Mouse (Mus musculus) hindbrain, postnatal 0 days (tissue): ENCODE data around the gene Nlgn1. TPM values are rescaled to one million over a fixed set of nuclear protein-coding genes. Genes with fewer than 3 reads are reported as not detected.

Source experiments
- ATAC-seq: fragments of 200-750 bp; cut with Nextera tagmentation; 2 replicates; pipeline ENCODE4 v1.8.0; 2017; ENCODE audit warnings: mild to moderate bottlenecking, moderate TSS enrichment, moderate library complexity
- DNase-seq: peaks from one replicate; pipeline ENCODE4 v3.0.0-alpha.2; 2015; ENCODE audit warnings: low spot score
- H3K27ac ChIP-seq: fragments of 300-500 bp; sonication (generic); 2 replicates; pipeline ENCODE4 v1.5.1; 2014; ENCODE audit warnings: mild to moderate bottlenecking
- H3K27me3 ChIP-seq: fragments of 300-500 bp; sonication (generic); 2 replicates; pipeline ENCODE4 v1.6.1; 2014; ENCODE audit warnings: low read length, mixed read lengths; ENCODE audit not compliant: insufficient read depth
- H3K36me3 ChIP-seq: fragments of 300-500 bp; sonication (generic); 2 replicates; pipeline ENCODE4 v1.6.1; 2014; ENCODE audit warnings: low read length, mixed read lengths; ENCODE audit not compliant: insufficient read depth
- H3K4me1 ChIP-seq: fragments of 300-500 bp; sonication (generic); 2 replicates; pipeline ENCODE4 v1.6.1; 2014; ENCODE audit warnings: antibody characterized with exemption, low read length, mixed read lengths; ENCODE audit not compliant: insufficient read depth
- H3K4me2 ChIP-seq: fragments of 300-500 bp; sonication (generic); 2 replicates; pipeline ENCODE4 v1.6.1; 2014; ENCODE audit warnings: low read depth, mild to moderate bottlenecking, low read length, moderate library complexity, mixed read lengths
- H3K4me3 ChIP-seq: fragments of 300-500 bp; sonication (generic); 2 replicates; pipeline ENCODE4 v1.5.1; 2014; ENCODE audit warnings: low read length
- H3K9ac ChIP-seq: fragments of 300-500 bp; sonication (generic); replicated peaks from 2 replicates; pipeline ENCODE4 v1.6.1; 2014; ENCODE audit warnings: mild to moderate bottlenecking, low read length, moderate library complexity, mixed read lengths
- H3K9me3 ChIP-seq: fragments of 300-500 bp; sonication (generic); 2 replicates; pipeline ENCODE4 v1.6.1; 2016; ENCODE audit warnings: low read length, mixed read lengths
- CTCF ChIP-seq: IDR thresholded peaks from 2 replicates; pipeline ENCODE4 v1.5.1; 2016; ENCODE audit warnings: antibody characterized with exemption, control low read depth, low read depth
- WGBS: fragments of 180-500 bp; shearing (Covaris S2); extraction: QIAGEN DNeasy Blood & Tissue Kit; methylation state at CpG from one replicate; pipeline ENCODE4 v1.1.7; 2014; 5-methylcytosine and 5-hydroxymethylcytosine counted together
- polyA plus RNA-seq: library from polyadenylated mRNA; unstranded; fragments of >200 nt; fragmentation: Nextera tagmentation; extraction: Ambion mirVana; gene quantifications from 2 replicates; pipeline ENCODE4 v1.2.1, GENCODE M21; 2015
- total RNA-seq: library from RNA; depleted of rRNA; stranded (reverse); fragments of >200 nt; gene quantifications from 2 replicates; pipeline ENCODE4 v1.2.3, GENCODE M21; 2014

Nlgn1 gene
- total and polyA plus RNA-seq, 2 experiments from 2014 or later, result 28.4 to 61.5 TPM

DNA sequence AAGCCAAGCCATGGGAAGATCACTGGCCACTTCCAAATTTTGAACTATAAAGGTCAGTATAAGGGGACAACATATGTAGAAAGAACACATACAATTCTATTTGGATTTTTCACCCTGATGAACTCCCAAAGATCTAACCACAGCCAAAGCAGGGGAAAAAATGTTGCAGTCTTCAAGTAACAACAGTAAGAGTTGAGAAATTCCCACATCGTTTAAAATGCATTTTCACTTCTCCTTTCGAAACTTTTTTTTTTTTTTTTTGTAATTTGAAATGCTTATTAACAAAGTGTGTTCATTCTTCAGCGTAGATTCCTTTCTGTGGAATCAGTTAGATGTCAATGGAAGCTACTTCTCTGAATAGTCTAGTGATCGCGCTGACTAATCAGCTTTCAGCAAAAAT lies 610.8 kb downstream of the Nlgn1 start:
- DNase-seq (no peak), ATAC-seq (no peak)
- 70% methylated on average over 5 of the region's 5 CpGs for WGBS
- Histone ChIP-seq H3K4me3 (no peak overlapping the region), H3K9ac (no peak overlapping the region), H3K4me2 (no peak overlapping the region), H3K4me1 (no peaks in the 10 kb centered on the region), H3K9me3 (no peaks in the 10 kb centered on the region), H3K27me3 (no peaks in the 10 kb centered on the region), H3K36me3 (no peaks in the 10 kb centered on the region), H3K27ac (no peak overlapping the region)
- TF ChIP-seq CTCF, result no peak

DNA sequence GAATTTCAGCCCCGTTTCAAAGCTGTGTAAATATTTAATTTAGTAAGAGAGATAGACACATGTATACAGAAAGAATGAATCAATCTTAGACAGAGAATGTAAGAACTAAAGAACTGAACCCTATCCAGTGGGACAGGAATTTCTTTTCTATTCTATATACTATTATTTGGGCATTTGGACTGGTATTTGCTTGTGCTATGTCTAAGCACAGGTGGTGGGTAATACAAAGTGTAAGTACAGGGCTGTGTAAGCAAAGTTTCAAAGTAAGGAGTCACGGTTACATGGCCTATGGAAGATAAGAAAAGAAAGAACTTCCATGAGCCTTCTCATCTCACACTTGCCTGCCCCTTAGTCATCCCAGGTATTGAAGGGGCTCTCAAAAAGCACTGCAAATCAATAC lies 624.9 kb downstream of the Nlgn1 start:
- no peak for TF ChIP-seq CTCF
- Histone ChIP-seq H3K36me3 (no peaks in the 10 kb centered on the region), H3K27me3 (no peaks in the 10 kb centered on the region), H3K4me3 (no peak overlapping the region), H3K9ac (no peak overlapping the region), H3K9me3 (no peaks in the 10 kb centered on the region), H3K27ac (no peak overlapping the region), H3K4me2 (no peak overlapping the region), H3K4me1 (no peaks in the 10 kb centered on the region)
- WGBS, result 86% methylated on average over 2 of the region's 2 CpGs
- DNase-seq (no peak), ATAC-seq (no peak)

GRCm38 (mm10) chr3:25697231-25697630 lies 635.0 kb downstream of the Nlgn1 start:
- TF ChIP-seq CTCF, result no peak
- H3K36me3 ChIP-seq, result no peaks in the 10 kb centered on the region

DNA sequence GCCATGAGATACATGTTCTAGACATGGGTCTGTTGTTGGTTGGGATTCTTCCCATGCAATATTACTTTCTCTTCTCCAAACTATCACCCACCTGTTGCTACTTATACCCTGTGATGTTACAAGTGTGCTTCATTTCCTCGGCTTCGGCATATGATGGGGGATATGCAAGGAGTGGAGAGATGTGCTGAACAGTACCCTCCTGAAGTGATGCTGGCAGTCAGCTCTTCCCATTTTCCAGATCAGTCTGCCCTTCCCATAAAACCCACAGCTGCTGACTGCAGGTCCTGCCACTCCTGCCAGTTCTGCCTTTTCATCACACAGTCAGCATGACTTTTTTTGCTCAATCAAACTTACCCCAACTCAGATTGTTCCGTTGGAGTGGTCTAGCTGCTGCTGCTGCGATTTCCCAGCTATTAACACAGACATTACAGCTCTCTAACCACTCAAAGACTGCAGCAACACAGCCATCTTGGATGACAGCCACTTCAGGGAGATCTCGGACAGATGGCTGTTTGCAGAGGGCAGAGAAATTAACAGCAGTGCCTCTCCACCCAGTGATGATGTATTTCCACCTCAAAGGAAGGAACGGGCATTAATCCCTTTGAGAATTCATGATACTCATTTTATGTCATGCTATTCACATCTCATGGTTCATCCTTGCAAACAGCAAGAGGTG lies 643.3 kb downstream of the Nlgn1 start:
- Histone ChIP-seq H3K4me1 (no peaks in the 10 kb centered on the region), H3K27ac (no peak overlapping the region), H3K9me3 (no peaks in the 10 kb centered on the region), H3K36me3 (no peaks in the 10 kb centered on the region), H3K9ac (no peak overlapping the region), H3K27me3 (no peaks in the 10 kb centered on the region), H3K4me3 (no peak overlapping the region), H3K4me2 (no peak overlapping the region)
- peak; percentile 72 for DNase-seq
- no peak for TF ChIP-seq CTCF
- peak; percentile 70 for ATAC-seq
- 51% methylated on average over 6 of the region's 6 CpGs for WGBS

More at GRCm38 (mm10) chr3:25697231-25697630, 635.0 kb downstream of the Nlgn1 start:
- no peak for DNase-seq
- H3K4me1 ChIP-seq, result no peaks in the 10 kb centered on the region
- no peak overlapping the region for H3K27ac ChIP-seq
- H3K9ac ChIP-seq, result no peak overlapping the region
- no peak overlapping the region for H3K4me2 ChIP-seq
- no peak for ATAC-seq
- no peaks in the 10 kb centered on the region for H3K27me3 ChIP-seq
- H3K4me3 ChIP-seq, result no peak overlapping the region
- no peaks in the 10 kb centered on the region for H3K9me3 ChIP-seq
- WGBS, result 46% methylated on average over 1 of the region's 1 CpGs

GRCm38 (mm10) chr3:25683696-25684095 lies 648.6 kb downstream of the Nlgn1 start:
- Histone ChIP-seq H3K4me3 (no peak overlapping the region), H3K9me3 (no peaks in the 10 kb centered on the region), H3K9ac (no peak overlapping the region), H3K27me3 (no peaks in the 10 kb centered on the region), H3K4me1 (no peaks in the 10 kb centered on the region), H3K27ac (no peak overlapping the region), H3K36me3 (no peaks in the 10 kb centered on the region), H3K4me2 (no peak overlapping the region)
- TF ChIP-seq CTCF, result no peak
- WGBS, result 92% methylated on average over 2 of the region's 2 CpGs
- DNase-seq (no peak), ATAC-seq (no peak)

GRCm38 (mm10) chr3:25679373-25679772 lies 652.9 kb downstream of the Nlgn1 start:
- peak; percentile 76 for DNase-seq
- ATAC-seq, result peak; percentile 63; the same call in 1 of the 2 replicates
- no peaks in the 10 kb centered on the region for H3K36me3 ChIP-seq
- no peak overlapping the region for H3K4me2 ChIP-seq
- no peaks in the 10 kb centered on the region for H3K9me3 ChIP-seq
- no peak overlapping the region for H3K9ac ChIP-seq
- WGBS, result 45% methylated on average over 2 of the region's 2 CpGs
- no peaks in the 10 kb centered on the region for H3K27me3 ChIP-seq
- no peak overlapping the region for H3K27ac ChIP-seq
- no peak for TF ChIP-seq CTCF
- no peak overlapping the region for H3K4me3 ChIP-seq
- no peaks in the 10 kb centered on the region for H3K4me1 ChIP-seq

- DNase-seq, result no peak
- WGBS, result 89% methylated on average over 10 of the region's 10 CpGs
- Histone ChIP-seq H3K9ac (no peak overlapping the region), H3K27me3 (no peaks in the 10 kb centered on the region), H3K36me3 (no peaks in the 10 kb centered on the region), H3K4me1 (no peaks in the 10 kb centered on the region), H3K9me3 (no peaks in the 10 kb centered on the region), H3K4me3 (no peak overlapping the region), H3K4me2 (no peak overlapping the region), H3K27ac (no peak overlapping the region)
- no peak for ATAC-seq
- TF ChIP-seq CTCF, result no peak
Observed at GRCm38 (mm10) chr3:25675888-25676287, 656.4 kb downstream of the Nlgn1 start.
